Comparison of ENCODE assay signal across 9 mouse cellular contexts in the genomic region with DNA sequence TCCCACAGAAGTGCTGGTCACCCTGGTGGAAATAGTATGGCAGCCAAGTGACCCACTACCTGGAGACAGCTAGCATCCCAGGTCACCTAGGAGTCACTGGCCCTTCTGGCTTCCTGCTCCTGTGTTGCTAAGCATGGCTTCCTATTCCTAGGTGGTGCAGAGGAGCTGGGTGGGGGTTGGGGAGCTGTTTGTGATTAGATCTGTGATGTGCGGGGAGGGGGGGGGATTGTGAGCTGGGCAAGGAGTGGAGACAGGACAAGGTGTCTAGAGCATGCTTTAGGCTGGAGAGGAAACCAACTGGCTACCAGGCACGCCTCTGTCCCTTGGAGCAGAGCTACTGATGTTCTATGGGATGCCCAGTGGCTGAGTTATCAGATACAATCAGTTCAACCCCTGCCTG.
DNase-seq lines count a peak whose midpoint lies in the region; ATAC-seq and TF ChIP-seq lines count a peak whose summit lies in the region.
"Had no signal": no experiment of that assay in that cellular context is flagged by ENCODE, and none has a peak within 500 bp of the region (broad histone marks: within the 10 kb centered on the region; RNA-seq: fewer than 3 reads in every experiment).

No protein-coding gene starts in this region.

- H3K27me3 ChIP-seq in heart, embryonic 16.5 days (ENCODE audit: control insufficient read depth, insufficient read depth, low read length) = no peaks in the 10 kb centered on the region; the same call in 1 of the 2 replicates
- H3K27me3 ChIP-seq in embryonic facial prominence, embryonic 13.5 days = no peaks in the 10 kb centered on the region; the same call in 1 of the 2 replicates
- peaks cover 26% of the 10 kb centered on the region for H3K27me3 ChIP-seq in hindbrain, embryonic 10.5 days (ENCODE audit: insufficient read depth, poor library complexity, severe bottlenecking)
- peaks cover 5% of the 10 kb centered on the region; the same call in 1 of the 2 replicates for H3K27me3 ChIP-seq in midbrain, embryonic 13.5 days
- H3K27me3 ChIP-seq in cerebellum, adult 2 months (ENCODE audit: control insufficient read depth, insufficient read depth, low read length) = no peaks in the 10 kb centered on the region
- H3K27me3 ChIP-seq: Patski had no signal

- 0 out of 2 replicates have a peak overlapping the region, but pooled peaks have one; percentile 14 for H3K4me2 ChIP-seq in heart, embryonic 16.5 days (ENCODE audit: low read depth, low read length)
- 0 out of 2 replicates have a peak overlapping the region, but pooled peaks have one; percentile 7 for H3K4me2 ChIP-seq in embryonic facial prominence, embryonic 13.5 days
- H3K4me2 ChIP-seq in midbrain, embryonic 13.5 days (replicated peaks) = 0 out of 2 replicates have a peak overlapping the region, but pooled peaks have one; percentile 19

- H3K4me3 ChIP-seq in heart, embryonic 16.5 days (ENCODE audit: low read length) = no peak overlapping the region
- H3K4me3 ChIP-seq in embryonic facial prominence, embryonic 13.5 days = no peak overlapping the region
- no peak overlapping the region for H3K4me3 ChIP-seq in hindbrain, embryonic 10.5 days
- H3K4me3 ChIP-seq in midbrain, embryonic 13.5 days (replicated peaks) = no peak overlapping the region
- H3K4me3 ChIP-seq in cerebellum, adult 2 months (replicated peaks; ENCODE audit: insufficient read depth, low read depth, low read length) = no peak overlapping the region

- no peak overlapping the region for H3K27ac ChIP-seq in heart, embryonic 16.5 days (ENCODE audit: low read length)
- no peak overlapping the region for H3K27ac ChIP-seq in embryonic facial prominence, embryonic 13.5 days
- H3K27ac ChIP-seq in hindbrain, embryonic 10.5 days = peak overlapping the region; percentile 51
- peak overlapping the region; percentile 82 for H3K27ac ChIP-seq in midbrain, embryonic 13.5 days
- H3K27ac ChIP-seq in cerebellum, adult 2 months (ENCODE audit: insufficient read depth, low read length) = no peak overlapping the region

- no peak for DNase-seq in heart, postnatal 25 days (ENCODE audit: low spot score)
- DNase-seq in hindbrain, embryonic 10.5 days (ENCODE audit: low spot score) = no peak
- no peak for DNase-seq in cerebellum, adult 2 months
- no peak for DNase-seq in left cerebral cortex, adult 8-10 months (ENCODE audit: low spot score in 2 of 2)
- no peak for DNase-seq in kidney, postnatal 36 days

- H3K36me3 ChIP-seq in heart, embryonic 16.5 days (ENCODE audit: control insufficient read depth, insufficient read depth) = no peaks in the 10 kb centered on the region
- no peaks in the 10 kb centered on the region for H3K36me3 ChIP-seq in embryonic facial prominence, embryonic 13.5 days
- H3K36me3 ChIP-seq in hindbrain, embryonic 10.5 days = no peaks in the 10 kb centered on the region
- H3K36me3 ChIP-seq in midbrain, embryonic 13.5 days = no peaks in the 10 kb centered on the region

- no peak overlapping the region for H3K9ac ChIP-seq in heart, embryonic 16.5 days (ENCODE audit: low read length)
- H3K9ac ChIP-seq in embryonic facial prominence, embryonic 13.5 days = no peak overlapping the region
- peak overlapping the region; percentile 41; the same call in 1 of the 2 replicates for H3K9ac ChIP-seq in midbrain, embryonic 13.5 days (replicated peaks)

- intact Hi-C loops in heart, postnatal 25 days (cut with DNase I) = loop anchor here (2.0 kb wide), 1 partner anchor 33 kb away; no protein-coding TSS in a partner anchor

- H3K4me1 ChIP-seq in heart, embryonic 16.5 days (ENCODE audit: control insufficient read depth, insufficient read depth, low read length) = peaks cover 41% of the 10 kb centered on the region
- peaks cover 44% of the 10 kb centered on the region for H3K4me1 ChIP-seq in embryonic facial prominence, embryonic 13.5 days
- H3K4me1 ChIP-seq in hindbrain, embryonic 10.5 days (replicated peaks) = peaks cover 94% of the 10 kb centered on the region
- H3K4me1 ChIP-seq in midbrain, embryonic 13.5 days (replicated peaks) = peaks cover 80% of the 10 kb centered on the region
- 0 out of 2 replicates have a peak, but pooled peaks cover 3% of the 10 kb centered on the region for H3K4me1 ChIP-seq in cerebellum, adult 2 months (ENCODE audit: control insufficient read depth, insufficient read depth, low read length)

- no peaks in the 10 kb centered on the region for H3K9me3 ChIP-seq in heart, embryonic 16.5 days (replicated peaks; ENCODE audit: control insufficient read depth, low read length)
- no peaks in the 10 kb centered on the region for H3K9me3 ChIP-seq in embryonic facial prominence, embryonic 13.5 days
- H3K9me3 ChIP-seq in hindbrain, embryonic 10.5 days = no peaks in the 10 kb centered on the region
- H3K9me3 ChIP-seq in midbrain, embryonic 13.5 days = no peaks in the 10 kb centered on the region

- 38% methylated on average over 2 of the region's 2 CpGs for WGBS in heart, embryonic 16.5 days
- 40% methylated on average over 2 of the region's 2 CpGs for WGBS in embryonic facial prominence, embryonic 13.5 days
- 56% methylated on average over 2 of the region's 2 CpGs for WGBS in hindbrain, embryonic 10.5 days
- 68% methylated on average over 2 of the region's 2 CpGs for WGBS in midbrain, embryonic 13.5 days
- WGBS in cerebellum, adult 2 months = 63% methylated on average over 2 of the region's 2 CpGs

- ATAC-seq in heart, embryonic 16.5 days (replicated peaks; ENCODE audit: extremely low read depth, insufficient read depth, low FRiP score) = no peak
- no peak for ATAC-seq in embryonic facial prominence, embryonic 13.5 days (ENCODE audit: insufficient number of reproducible peaks, insufficient read depth, low FRiP score, low TSS enrichment, low read depth)
- peak; percentile 19; the same call in 1 of the 2 replicates for ATAC-seq in midbrain, embryonic 13.5 days
- ATAC-seq: Patski had no signal

- TF ChIP-seq CTCF in cerebellum, adult 2 months (IDR thresholded peaks at IDR 0.05; ENCODE audit: borderline replicate concordance, insufficient read depth, low read depth, low read length) = no peak

- no peak for TF ChIP-seq POLR2A in cerebellum, adult 2 months (IDR thresholded peaks at IDR 0.05; ENCODE audit: borderline replicate concordance, insufficient read depth, low read length)

Comparison
In these comparisons a context has a peak if more than half of its experiments do, and no peak if none do; other contexts are left out.
1. H3K27ac ChIP-seq: peak in hindbrain, embryonic 10.5 days (single experiment) and midbrain, embryonic 13.5 days (single experiment); none in heart, embryonic 16.5 days (single experiment), embryonic facial prominence, embryonic 13.5 days (single experiment) and cerebellum, adult 2 months (single experiment).
2. Peak in every context shown above with its lines, with median percentiles within 50 percentile points of each other: H3K4me2 ChIP-seq.